In genomic region chr4:105704271-105704670, GRCm38 (mm10) we compare ENCODE assay signal across 20 mouse cellular contexts.
DNase-seq lines count a peak whose midpoint lies in the region; ATAC-seq and TF ChIP-seq lines count a peak whose summit lies in the region.
"Had no signal": no experiment of that assay in that cellular context is flagged by ENCODE, and none has a peak within 500 bp of the region (broad histone marks: within the 10 kb centered on the region; RNA-seq: fewer than 3 reads in every experiment).

No protein-coding gene starts in this region.

- H3ac ChIP-seq in myocyte (ENCODE audit: control insufficient read depth, insufficient read length), result no peak overlapping the region

- TF ChIP-seq CTCF in intestine, postnatal 0 days (IDR thresholded peaks at IDR 0.05; ENCODE audit: low read depth), result no peak

- peak; percentile 63 for ATAC-seq in granulocyte monocyte progenitor cell, adult 5-6 weeks (replicated peaks; ENCODE audit: poor library complexity, severe bottlenecking)
- ATAC-seq in intestine, postnatal 0 days, result no peak
- ATAC-seq: CD4-positive, CD25-positive, alpha-beta regulatory T cell, adult 4 months; forebrain, embryonic 14.5 days had no signal

- H3K79me2 ChIP-seq in myocyte (ENCODE audit: control insufficient read depth, insufficient read depth), result no peaks in the 10 kb centered on the region

- peak overlapping the region; percentile 39 for H3K4me2 ChIP-seq in myocyte (ENCODE audit: low read depth)
- H3K4me2 ChIP-seq in intestine, postnatal 0 days (replicated peaks; ENCODE audit: low read depth), result no peak overlapping the region
- H3K4me2 ChIP-seq: heart, embryonic 12.5 days; hindbrain, embryonic 15.5 days had no signal

- no peaks in the 10 kb centered on the region for H3K9me3 ChIP-seq in intestine, postnatal 0 days (ENCODE audit: control insufficient read depth)
- H3K9me3 ChIP-seq: forebrain, embryonic 10.5 days; heart, embryonic 12.5 days; hindbrain, embryonic 15.5 days had no signal

- WGBS in intestine, postnatal 0 days, result 86% methylated on average over 9 of the region's 9 CpGs

- no peaks in the 10 kb centered on the region for H3K36me3 ChIP-seq in myocyte (ENCODE audit: control insufficient read depth, insufficient read depth)
- no peaks in the 10 kb centered on the region for H3K36me3 ChIP-seq in intestine, postnatal 0 days (ENCODE audit: control insufficient read depth, insufficient read depth)
- H3K36me3 ChIP-seq: forebrain, embryonic 10.5 days; heart, embryonic 12.5 days; hindbrain, embryonic 15.5 days had no signal

- no peak for TF ChIP-seq POLR2A in myocyte (IDR thresholded peaks at IDR 0.05; ENCODE audit: insufficient read length, low read depth)

- no peak overlapping the region for H3K9ac ChIP-seq in intestine, postnatal 0 days (ENCODE audit: low read depth, low read length)
- H3K9ac ChIP-seq: heart, embryonic 12.5 days; hindbrain, embryonic 15.5 days had no signal

- no peak overlapping the region for H3K4me3 ChIP-seq in myocyte
- no peak overlapping the region for H3K4me3 ChIP-seq in intestine, postnatal 0 days (ENCODE audit: low read depth, low read length)
- H3K4me3 ChIP-seq: erythroblast, embryonic 14.5 days; forebrain, embryonic 10.5 days; heart, embryonic 12.5 days; hindbrain, embryonic 15.5 days had no signal

- peak; percentile 13 for DNase-seq in adrenal gland, postnatal 10 days
- DNase-seq in adrenal gland, adult 18-20 months (ENCODE audit: low spot score in 2 of 2), result no peak
- DNase-seq in ES-CJ7 (ENCODE audit: low read depth, low spot score), result peak; percentile 35
- no peak for DNase-seq in lung, postnatal 14 days
- DNase-seq: adrenal gland, adult 8-10 months; B cell, adult 2 months; cerebellum, adult 11 months; cerebellum, adult 8-10 months; cerebellum, postnatal 14 days; heart, postnatal 36 days; kidney, adult 18-20 months had no signal

- no peak overlapping the region for H3K27ac ChIP-seq in intestine, postnatal 0 days (ENCODE audit: low read depth, low read length)
- H3K27ac ChIP-seq: forebrain, embryonic 10.5 days; hindbrain, embryonic 15.5 days had no signal

- H3K27me3 ChIP-seq in myocyte (ENCODE audit: control insufficient read depth, insufficient read depth, insufficient read length), result no peaks in the 10 kb centered on the region
- H3K27me3 ChIP-seq in intestine, postnatal 0 days (replicated peaks; ENCODE audit: control insufficient read depth, insufficient read depth, low read length), result no peaks in the 10 kb centered on the region
- H3K27me3 ChIP-seq: hindbrain, embryonic 15.5 days had no signal

- H3K4me1 ChIP-seq in intestine, postnatal 0 days (replicated peaks; ENCODE audit: control insufficient read depth, insufficient read depth, low read length), result no peaks in the 10 kb centered on the region
- H3K4me1 ChIP-seq: heart, embryonic 12.5 days; hindbrain, embryonic 15.5 days had no signal

TF ChIP-seq in myocyte, 11 proteins besides CTCF, POLR2A, EP300 and RAD21:
- TF ChIP-seq TCF12 (IDR thresholded peaks at IDR 0.05; ENCODE audit: insufficient read depth, poor library complexity, severe bottlenecking) (no peak), SRF (IDR thresholded peaks at IDR 0.05; ENCODE audit: control insufficient read depth, insufficient read length, low read depth) (no peak), USF1 (IDR thresholded peaks at IDR 0.05; ENCODE audit: low read depth) (no peak), MYOD1 (IDR thresholded peaks at IDR 0.05; ENCODE audit: control insufficient read depth in 1 of 3, insufficient read length in 2 of 3, low read depth in 2 of 3) (no peak), MYOG (IDR thresholded peaks at IDR 0.05; ENCODE audit: control insufficient read depth in 1 of 3, insufficient read depth in 1 of 3, insufficient read length in 2 of 3, low read depth in 2 of 3) (no peak), TCF3 (IDR thresholded peaks at IDR 0.05; ENCODE audit: insufficient read length, low read depth) (no peak), REST (IDR thresholded peaks at IDR 0.05; ENCODE audit: insufficient read depth, insufficient read length) (no peak)

Comparison
In these comparisons a context has a peak if more than half of its experiments do, and no peak if none do; other contexts are left out.
1. DNase-seq: peak in adrenal gland, postnatal 10 days (single experiment) and ES-CJ7 (single experiment); none in adrenal gland, adult 18-20 months (0 of 2) and lung, postnatal 14 days (single experiment).